Mouse (Mus musculus): ENCODE data around the gene Adgre5. TPM values are rescaled to one million over a fixed set of nuclear protein-coding genes. Genes with fewer than 3 reads are reported as not detected.

Gene Adgre5
- polyA plus RNA-seq, 1 experiment = 43.2 TPM

GRCm38 (mm10) chr8:83693609-83694236, 47.4 kb downstream of the Adgre5 start:
- Histone ChIP-seq H3K4me3 (ENCODE audit: low read depth, low read length) (peak overlapping the region; percentile 12; the same call in 1 of the 2 replicates), H3K36me3 (ENCODE audit: control insufficient read depth, insufficient read depth, low read length) (peaks cover 31% of the 10 kb centered on the region), H3K27ac (ENCODE audit: insufficient read depth, low read depth, low read length) (no peak overlapping the region; the same call in 1 of the 2 replicates), H3K27me3 (ENCODE audit: control insufficient read depth, insufficient read depth, low read length) (no peaks in the 10 kb centered on the region), H3K4me1 (ENCODE audit: control insufficient read depth, insufficient read depth, insufficient read length, low read length) (peaks cover 37% of the 10 kb centered on the region)
- 62% methylated on average over 10 of the region's 10 CpGs for WGBS
- TF ChIP-seq POLR2A (IDR thresholded peaks at IDR 0.05; ENCODE audit: low read depth, low read length) = no peak
- no peak for TF ChIP-seq CTCF (IDR thresholded peaks at IDR 0.05; ENCODE audit: extremely low read depth, insufficient read length, insufficient replicate concordance, low read depth, low read length)

GRCm38 (mm10) chr8:83689264-83689663, 51.9 kb downstream of the Adgre5 start:
- Histone ChIP-seq H3K4me1 (ENCODE audit: control insufficient read depth, insufficient read depth, insufficient read length, low read length) (peaks cover 6% of the 10 kb centered on the region; the same call in 1 of the 2 replicates), H3K4me3 (ENCODE audit: low read depth, low read length) (no peak overlapping the region), H3K27me3 (ENCODE audit: control insufficient read depth, insufficient read depth, low read length) (no peaks in the 10 kb centered on the region), H3K36me3 (ENCODE audit: control insufficient read depth, insufficient read depth, low read length) (peaks cover 48% of the 10 kb centered on the region), H3K27ac (ENCODE audit: insufficient read depth, low read depth, low read length) (no peak overlapping the region)
- 93% methylated on average over 6 of the region's 6 CpGs for WGBS
- TF ChIP-seq POLR2A (IDR thresholded peaks at IDR 0.05; ENCODE audit: low read depth, low read length) (no peak), CTCF (IDR thresholded peaks at IDR 0.05; ENCODE audit: extremely low read depth, insufficient read length, insufficient replicate concordance, low read depth, low read length) (no peak)

GRCm38 (mm10) chr8:83684517-83684916, 56.6 kb downstream of the Adgre5 start:
- 96% methylated on average over 9 of the region's 9 CpGs for WGBS
- no peak overlapping the region for H3K4me3 ChIP-seq (ENCODE audit: low read depth, low read length)
- TF ChIP-seq POLR2A (IDR thresholded peaks at IDR 0.05; ENCODE audit: low read depth, low read length) (no peak), CTCF (IDR thresholded peaks at IDR 0.05; ENCODE audit: extremely low read depth, insufficient read length, insufficient replicate concordance, low read depth, low read length) (no peak)
- no peaks in the 10 kb centered on the region for H3K4me1 ChIP-seq (ENCODE audit: control insufficient read depth, insufficient read depth, insufficient read length, low read length)
- no peak overlapping the region for H3K27ac ChIP-seq (ENCODE audit: insufficient read depth, low read depth, low read length)
- H3K27me3 ChIP-seq (ENCODE audit: control insufficient read depth, insufficient read depth, low read length) = no peaks in the 10 kb centered on the region
- H3K36me3 ChIP-seq (ENCODE audit: control insufficient read depth, insufficient read depth, low read length) = peaks cover 60% of the 10 kb centered on the region

GRCm38 (mm10) chr8:83681099-83681498, 60.0 kb downstream of the Adgre5 start:
- H3K4me3 ChIP-seq (ENCODE audit: low read depth, low read length) = no peak overlapping the region
- no peaks in the 10 kb centered on the region for H3K4me1 ChIP-seq (ENCODE audit: control insufficient read depth, insufficient read depth, insufficient read length, low read length)
- peaks cover 84% of the 10 kb centered on the region for H3K36me3 ChIP-seq (ENCODE audit: control insufficient read depth, insufficient read depth, low read length)
- H3K27me3 ChIP-seq (ENCODE audit: control insufficient read depth, insufficient read depth, low read length) = no peaks in the 10 kb centered on the region
- no peak for TF ChIP-seq CTCF (IDR thresholded peaks at IDR 0.05; ENCODE audit: extremely low read depth, insufficient read length, insufficient replicate concordance, low read depth, low read length)
- no peak for TF ChIP-seq POLR2A (IDR thresholded peaks at IDR 0.05; ENCODE audit: low read depth, low read length)
- H3K27ac ChIP-seq (ENCODE audit: insufficient read depth, low read depth, low read length) = no peak overlapping the region
- 78% methylated on average over 6 of the region's 6 CpGs for WGBS

GRCm38 (mm10) chr8:83680603-83681002, 60.5 kb downstream of the Adgre5 start:
- H3K27me3 ChIP-seq (ENCODE audit: control insufficient read depth, insufficient read depth, low read length) = no peaks in the 10 kb centered on the region
- H3K36me3 ChIP-seq (ENCODE audit: control insufficient read depth, insufficient read depth, low read length) = peaks cover 83% of the 10 kb centered on the region
- 86% methylated on average over 5 of the region's 5 CpGs for WGBS

GRCm38 (mm10) chr8:83679866-83680265, 61.3 kb downstream of the Adgre5 start:
- Histone ChIP-seq H3K4me3 (ENCODE audit: low read depth, low read length) (no peak overlapping the region), H3K36me3 (ENCODE audit: control insufficient read depth, insufficient read depth, low read length) (peaks cover 79% of the 10 kb centered on the region), H3K4me1 (ENCODE audit: control insufficient read depth, insufficient read depth, insufficient read length, low read length) (no peaks in the 10 kb centered on the region), H3K27ac (ENCODE audit: insufficient read depth, low read depth, low read length) (no peak overlapping the region), H3K27me3 (ENCODE audit: control insufficient read depth, insufficient read depth, low read length) (no peaks in the 10 kb centered on the region)
- 93% methylated on average over 12 of the region's 12 CpGs for WGBS
- no peak for TF ChIP-seq CTCF (IDR thresholded peaks at IDR 0.05; ENCODE audit: extremely low read depth, insufficient read length, insufficient replicate concordance, low read depth, low read length)
- TF ChIP-seq POLR2A (IDR thresholded peaks at IDR 0.05; ENCODE audit: low read depth, low read length) = no peak

More at GRCm38 (mm10) chr8:83680603-83681002, 60.5 kb downstream of the Adgre5 start:
- Histone ChIP-seq H3K4me1 (ENCODE audit: control insufficient read depth, insufficient read depth, insufficient read length, low read length) (no peaks in the 10 kb centered on the region), H3K27ac (ENCODE audit: insufficient read depth, low read depth, low read length) (no peak overlapping the region), H3K4me3 (ENCODE audit: low read depth, low read length) (no peak overlapping the region)
- TF ChIP-seq POLR2A (IDR thresholded peaks at IDR 0.05; ENCODE audit: low read depth, low read length) = no peak
- no peak for TF ChIP-seq CTCF (IDR thresholded peaks at IDR 0.05; ENCODE audit: extremely low read depth, insufficient read length, insufficient replicate concordance, low read depth, low read length)

GRCm38 (mm10) chr8:83674497-83674896, 66.6 kb downstream of the Adgre5 start:
- peaks cover 81% of the 10 kb centered on the region for H3K36me3 ChIP-seq (ENCODE audit: control insufficient read depth, insufficient read depth, low read length)
- H3K27me3 ChIP-seq (ENCODE audit: control insufficient read depth, insufficient read depth, low read length) = no peaks in the 10 kb centered on the region
- H3K4me3 ChIP-seq (ENCODE audit: low read depth, low read length) = no peak overlapping the region
- TF ChIP-seq CTCF (IDR thresholded peaks at IDR 0.05; ENCODE audit: extremely low read depth, insufficient read length, insufficient replicate concordance, low read depth, low read length) (no peak), POLR2A (IDR thresholded peaks at IDR 0.05; ENCODE audit: low read depth, low read length) (no peak)
- no peaks in the 10 kb centered on the region for H3K4me1 ChIP-seq (ENCODE audit: control insufficient read depth, insufficient read depth, insufficient read length, low read length)
- 90% methylated on average over 5 of the region's 5 CpGs for WGBS
- H3K27ac ChIP-seq (ENCODE audit: insufficient read depth, low read depth, low read length) = no peak overlapping the region

Other genes with a start within 250 kb of the Adgre5 start
- not detected in 2 replicates for gene Olfr370, start 205.5 kb downstream of the Adgre5 start, polyA plus RNA-seq (2012; rRNA removed)
- 531 and 683 TPM in 2 replicates for gene Ndufb7, start 174.7 kb downstream of the Adgre5 start, polyA plus RNA-seq (2012; rRNA removed)
- gene Tecr, start 133.4 kb downstream of the Adgre5 start, polyA plus RNA-seq (2012; rRNA removed) = 184 and 322 TPM in 2 replicates
- 21.1 and 34.0 TPM in 2 replicates for gene Dnajb1, start 133.1 kb downstream of the Adgre5 start, polyA plus RNA-seq (2012; rRNA removed)
- 23.4 and 35.5 TPM in 2 replicates for gene Gipc1, start 88.6 kb downstream of the Adgre5 start, polyA plus RNA-seq (2012; rRNA removed)
- 2.9 and 3.0 TPM in 2 replicates for gene Ptger1, start 74.6 kb downstream of the Adgre5 start, polyA plus RNA-seq (2012; rRNA removed)
- gene Pkn1, start 42.1 kb downstream of the Adgre5 start, polyA plus RNA-seq (2012; rRNA removed) = 59.5 and 117 TPM in 2 replicates
- gene Ddx39, start 26.1 kb downstream of the Adgre5 start, polyA plus RNA-seq (2012; rRNA removed) = 26.5 and 39.2 TPM in 2 replicates
- gene Adgrl1, start 158.8 kb upstream of the Adgre5 start, polyA plus RNA-seq (2012; rRNA removed) = 16.0 and 19.1 TPM in 2 replicates
- gene Gm10644, start 213.9 kb upstream of the Adgre5 start, polyA plus RNA-seq (2012; rRNA removed) = 0.43 and 0.44 TPM in 2 replicates
- 7.8 and 22.1 TPM in 2 replicates for gene Asf1b, start 214.2 kb upstream of the Adgre5 start, polyA plus RNA-seq (2012; rRNA removed)
- gene Prkaca, start 231.7 kb upstream of the Adgre5 start, polyA plus RNA-seq (2012; rRNA removed) = 21.8 and 43.8 TPM in 2 replicates